Mouse (Mus musculus) frontal cortex, adult 2 months (tissue): ENCODE data around the gene Glt6d1. TPM values are rescaled to one million over a fixed set of nuclear protein-coding genes. Genes with fewer than 3 reads are reported as not detected.
"Not testable (repeated sequence)": the region's sequence is repeated elsewhere in the genome, so short reads cannot be mapped to it uniquely, and the experiment has no call there.

Experiments used
- DNase-seq, 2 experiments: peaks; one replicate each; pipeline ENCODE4 v3.0.0; 2022; ENCODE audit warnings: low spot score in 1 of 2; ENCODE audit errors: extremely low spot score in 1 of 2
- polyA plus RNA-seq: library from polyadenylated mRNA; depleted of rRNA; stranded (reverse); fragments of >200 nt; gene quantifications from 2 replicates; pipeline ENCODE4 v1.2.3, GENCODE M21; 2012; rRNA removed

Gene Glt6d1
- polyA plus RNA-seq: not detected in 2 replicates

DNA sequence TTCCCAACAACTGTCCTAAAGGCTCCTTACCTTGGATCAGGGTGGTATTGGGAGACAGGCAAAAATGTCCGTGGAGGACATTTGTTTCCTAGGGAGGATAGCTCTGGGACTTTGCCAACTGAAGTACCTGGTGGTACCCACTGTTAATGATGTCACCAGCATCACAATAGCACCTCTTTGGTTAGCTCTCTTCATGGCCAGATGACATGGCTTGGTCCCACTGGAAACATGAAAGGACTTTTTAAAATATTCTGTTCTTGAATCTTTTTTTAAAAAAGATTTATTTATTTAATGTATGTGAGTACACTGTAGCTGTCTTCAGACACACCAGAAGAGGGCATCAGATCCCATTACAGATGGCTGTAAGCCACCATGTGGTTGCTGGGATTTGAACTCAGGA lies at the start of gene Glt6d1:
TSS of gene Glt6d1 (minus strand) at position 101 of the 400 bp plus-strand sequence.
- not testable (repeated sequence) for DNase-seq

DNA sequence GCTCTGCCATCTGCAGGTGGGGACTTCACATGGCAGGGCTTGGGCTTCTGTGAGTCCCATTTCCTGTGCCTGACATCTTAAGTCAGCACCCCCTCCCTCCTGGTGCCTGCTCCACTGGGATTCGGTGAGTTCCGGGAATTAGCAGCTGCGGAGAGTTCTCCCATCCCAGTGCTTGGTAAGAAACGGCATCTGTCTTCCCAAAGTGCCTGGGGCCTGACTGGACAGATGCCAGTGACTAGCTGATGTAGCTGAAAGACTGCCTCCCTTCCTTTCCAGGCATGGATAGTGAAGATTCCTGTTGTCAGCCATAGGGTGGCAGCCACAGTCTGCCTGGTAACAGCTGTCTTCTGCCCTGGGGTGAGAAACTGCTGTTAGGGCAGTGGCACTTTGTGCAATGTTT lies 49.8 kb upstream of the Glt6d1 start:
- peak; percentile 81 to 84 for DNase-seq

DNA sequence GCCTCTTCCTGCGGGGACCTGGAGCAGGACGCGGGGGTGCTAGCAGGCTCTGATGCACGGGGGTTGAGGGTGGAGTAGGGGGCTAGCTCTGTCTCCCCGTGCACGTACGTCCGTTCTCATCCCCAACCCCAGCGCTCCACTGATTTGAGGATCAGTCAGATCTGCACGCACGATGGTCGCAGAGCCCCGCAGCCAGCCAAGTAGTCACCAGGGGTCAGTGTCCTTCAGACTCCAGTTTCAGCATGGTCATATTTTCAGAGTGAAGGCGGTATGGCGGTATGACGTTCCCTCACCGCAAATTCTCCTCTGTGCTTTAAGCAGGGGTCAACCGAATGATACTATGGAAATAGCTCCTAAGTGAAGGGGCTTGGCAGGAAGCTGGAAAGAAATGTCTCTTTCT lies 48.6 kb upstream of the Glt6d1 start:
- no peak for DNase-seq

DNA sequence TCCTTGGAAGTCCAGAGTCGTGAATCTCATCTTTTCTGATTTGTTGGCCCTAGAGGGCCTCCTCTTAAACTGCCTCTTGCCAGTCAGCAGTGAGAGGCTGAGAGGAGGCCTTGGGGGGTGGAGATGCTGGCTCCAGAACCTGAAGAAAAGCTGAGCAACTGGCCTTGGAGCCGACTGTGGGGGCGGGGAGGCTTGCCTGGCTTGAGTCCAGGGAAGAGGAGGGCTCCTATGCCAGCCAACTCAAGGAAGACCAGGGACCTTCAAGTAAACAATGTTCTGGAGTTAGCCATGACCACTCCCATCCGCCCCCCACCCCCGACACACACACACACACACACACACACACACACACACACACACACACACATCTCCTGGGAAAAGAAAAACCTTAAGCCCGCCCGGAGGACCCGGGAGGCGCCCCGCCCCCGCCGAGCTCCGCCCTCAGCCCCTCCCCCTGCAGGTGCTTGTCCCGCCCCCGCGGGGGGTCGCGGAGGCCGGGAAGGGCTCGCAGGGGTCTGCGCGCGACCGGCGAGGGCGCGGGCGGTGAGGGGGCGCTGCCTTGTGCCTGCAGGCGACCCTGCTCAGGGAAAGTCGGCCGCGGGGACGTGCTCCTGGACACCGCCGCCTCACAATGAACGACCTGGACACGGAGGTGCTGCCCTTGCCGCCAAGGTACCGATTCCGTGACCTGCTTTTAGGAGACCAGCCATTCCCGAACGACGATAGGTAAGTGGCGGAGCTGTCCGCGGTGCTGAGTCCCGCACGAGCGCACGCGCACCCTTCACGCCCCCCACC lies 47.9 kb upstream of the Glt6d1 start, which contains the start of gene Kcnt1:
TSS of gene Kcnt1 (plus strand) at position 398 of the 795 bp plus-strand sequence.
- DNase-seq: peak in 1 of 2 experiments; percentile 74

GRCm38 (mm10) chr2:25862696-25863270 lies 47.1 kb upstream of the Glt6d1 start:
- DNase-seq: peak in 1 of 2 experiments; percentile 48

DNA sequence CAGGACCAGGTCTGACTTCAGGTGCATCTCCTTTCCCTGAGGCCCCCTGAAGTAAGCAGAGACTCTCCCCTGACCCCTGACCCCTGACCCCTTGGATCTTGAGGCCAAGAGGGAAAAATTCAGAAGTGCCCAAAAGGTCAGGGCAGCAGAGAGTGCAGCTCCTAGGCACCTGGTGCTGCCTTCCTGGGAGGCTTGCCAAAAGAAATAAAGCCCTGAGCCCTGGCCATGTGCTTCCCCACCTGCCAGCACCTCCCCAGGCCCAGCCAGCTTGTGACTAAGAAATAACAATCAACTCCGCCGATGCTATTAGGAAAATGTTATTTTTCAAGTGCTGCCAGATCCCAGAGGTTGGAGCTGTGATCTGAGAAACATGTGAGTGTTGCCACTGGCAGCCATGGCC lies 46.4 kb upstream of the Glt6d1 start:
- no peak for DNase-seq

DNA sequence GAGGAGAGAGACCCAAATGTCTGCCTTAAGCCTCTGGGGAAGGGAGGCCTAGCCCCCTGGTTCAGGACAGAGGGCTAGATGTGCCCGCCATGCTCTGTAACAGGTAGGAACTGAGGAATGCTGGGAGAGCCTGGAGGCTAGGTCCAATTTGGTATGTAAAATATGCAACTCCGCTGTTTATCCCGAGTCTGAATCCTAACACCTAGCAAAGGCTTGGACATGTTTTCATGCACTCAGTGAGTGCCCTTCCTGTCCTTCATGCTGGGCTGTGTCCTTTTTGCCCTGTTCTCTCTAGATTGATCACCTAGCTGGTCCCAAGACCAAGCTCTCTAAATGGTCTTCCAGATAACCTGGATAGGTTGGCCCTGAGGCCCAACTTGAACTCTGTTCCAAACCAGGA lies 44.2 kb upstream of the Glt6d1 start:
- no peak for DNase-seq

DNA sequence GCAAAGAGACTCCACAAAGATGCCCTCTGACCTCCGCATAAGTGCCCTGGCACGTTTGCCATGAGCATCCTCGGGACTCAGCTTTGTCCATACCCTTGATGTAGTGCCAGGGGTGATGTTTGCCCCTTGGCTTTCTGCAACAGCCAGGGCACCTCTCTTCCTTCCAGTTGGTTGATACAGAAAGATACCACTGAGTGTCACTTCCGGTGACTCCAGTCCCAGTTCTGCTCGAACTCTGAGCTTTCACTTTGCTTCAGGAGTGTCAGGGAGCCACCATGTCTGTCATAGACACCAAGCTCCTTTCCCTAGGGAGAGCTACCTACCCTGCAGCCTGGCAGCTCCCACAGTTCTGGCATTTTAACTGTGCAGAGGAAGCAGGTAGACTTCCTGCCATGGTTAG lies 38.4 kb upstream of the Glt6d1 start:
- no peak for DNase-seq

GRCm38 (mm10) chr2:25852626-25853025 lies 37.0 kb upstream of the Glt6d1 start:
- no peak for DNase-seq

DNA sequence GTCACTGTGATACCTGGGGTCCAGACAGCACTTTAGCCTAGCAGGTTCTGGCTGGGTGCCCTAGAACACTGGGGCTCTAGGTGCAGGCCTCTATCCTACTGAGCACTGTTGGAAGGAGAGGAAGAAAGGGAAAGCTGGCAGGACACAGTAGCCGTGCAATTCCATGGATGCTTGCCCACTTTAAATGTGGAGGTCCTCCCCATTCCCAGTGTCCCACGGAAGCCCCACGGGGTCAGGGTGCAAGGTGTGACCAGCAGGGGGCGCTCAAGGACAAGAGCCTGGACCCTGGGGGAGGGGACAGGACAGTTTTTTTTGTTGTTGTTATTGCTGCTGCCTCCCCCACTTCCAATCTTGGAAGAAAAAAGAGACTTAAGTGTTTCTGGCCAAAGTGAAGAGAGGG lies 34.7 kb upstream of the Glt6d1 start:
- peak in 1 of 2 experiments; percentile 65 for DNase-seq

- no peak for DNase-seq
Measured at GRCm38 (mm10) chr2:25847226-25847625, 31.6 kb upstream of the Glt6d1 start, which contains the start of gene Sohlh1. Gene Sohlh1 (minus strand): TSS chr2:25847248.

DNA sequence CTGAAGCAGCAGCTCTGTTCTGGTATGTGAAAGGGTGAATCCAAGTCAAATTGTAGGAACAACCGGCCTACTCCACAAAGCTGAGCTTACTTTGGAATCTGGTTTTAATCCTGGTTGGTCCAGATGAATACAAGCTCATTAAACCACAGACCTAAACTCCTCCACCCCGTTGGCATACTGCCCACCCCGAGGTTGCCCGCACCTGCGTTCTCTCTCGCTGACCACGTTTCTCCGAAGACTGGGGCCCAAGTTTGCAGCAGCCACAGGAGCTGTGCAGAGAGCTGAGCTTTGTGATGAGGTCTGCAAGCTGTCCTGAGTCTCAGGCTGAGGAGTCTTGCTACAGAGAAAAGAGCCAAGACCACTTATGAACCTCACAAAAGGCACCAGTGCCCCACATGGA lies 30.9 kb upstream of the Glt6d1 start:
- DNase-seq: no peak

- DNase-seq: no peak
Measured at GRCm38 (mm10) chr2:25844097-25844496, 28.4 kb upstream of the Glt6d1 start.

DNA sequence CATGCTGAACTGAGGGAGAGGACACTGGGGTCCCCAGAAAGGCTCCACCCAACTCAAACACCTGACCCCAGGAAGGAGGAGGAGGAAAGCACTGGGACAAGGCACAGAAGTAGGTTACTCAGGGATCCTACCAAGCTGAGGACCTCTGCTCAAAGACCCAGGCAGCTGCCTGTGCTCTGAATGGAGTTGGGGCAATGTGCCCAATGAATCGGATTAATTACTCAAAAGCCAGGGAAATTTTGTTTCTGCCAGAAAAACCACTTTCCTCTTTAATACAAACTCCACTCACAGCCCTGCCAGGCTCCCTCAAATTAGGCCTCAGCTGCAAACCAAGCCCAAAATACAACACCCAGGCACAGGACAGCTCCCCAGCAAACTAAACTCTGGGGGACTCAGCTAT lies 27.1 kb upstream of the Glt6d1 start:
- DNase-seq: peak in 1 of 2 experiments; percentile 58

DNA sequence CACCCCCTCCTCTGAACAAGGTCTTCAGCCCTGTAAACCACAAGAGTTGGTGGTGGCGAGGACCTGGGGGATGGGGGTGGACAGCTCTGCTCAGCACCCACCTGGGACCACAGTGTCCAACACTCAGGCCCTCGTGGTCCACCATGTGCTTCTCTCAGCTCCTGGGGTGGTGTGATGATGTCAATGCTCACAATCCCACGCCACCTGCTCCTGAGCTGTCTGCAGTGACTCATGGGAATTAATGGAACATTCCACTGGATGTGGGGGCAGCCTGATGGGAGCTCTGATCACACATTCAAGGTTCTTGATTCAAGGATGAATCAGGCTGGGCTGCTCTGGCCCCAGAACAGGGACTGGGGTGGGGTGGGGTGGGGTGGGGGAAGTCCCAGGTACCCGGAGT lies 26.5 kb upstream of the Glt6d1 start:
- DNase-seq: peak in 1 of 2 experiments; percentile 67

GRCm38 (mm10) chr2:25836291-25836690 lies 20.6 kb upstream of the Glt6d1 start:
- DNase-seq: peak; percentile 35 to 93

GRCm38 (mm10) chr2:25830786-25831185 lies 15.1 kb upstream of the Glt6d1 start:
- no peak for DNase-seq

- DNase-seq: no peak
Measured at GRCm38 (mm10) chr2:25828344-25828947, 12.8 kb upstream of the Glt6d1 start.

DNA sequence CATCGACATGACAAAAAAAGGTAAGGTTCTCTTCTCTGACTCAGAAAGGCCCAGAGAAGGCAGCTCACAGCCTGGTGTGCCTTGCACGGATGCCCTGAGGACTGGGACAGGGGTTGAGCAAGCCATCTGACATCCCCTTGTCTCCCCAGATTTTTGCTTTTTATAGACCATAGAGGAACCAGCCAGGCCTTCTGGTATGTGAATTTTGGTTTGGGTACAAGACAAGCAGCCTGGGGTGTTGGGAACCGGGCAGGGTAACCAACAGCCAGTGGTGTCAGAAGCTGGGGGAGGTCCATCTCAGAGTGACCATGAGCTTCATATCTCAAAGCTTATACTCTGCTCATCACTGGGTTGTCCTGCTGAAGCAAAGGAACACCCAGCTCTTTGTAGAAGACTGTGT lies 9.1 kb upstream of the Glt6d1 start:
- no peak for DNase-seq

DNA sequence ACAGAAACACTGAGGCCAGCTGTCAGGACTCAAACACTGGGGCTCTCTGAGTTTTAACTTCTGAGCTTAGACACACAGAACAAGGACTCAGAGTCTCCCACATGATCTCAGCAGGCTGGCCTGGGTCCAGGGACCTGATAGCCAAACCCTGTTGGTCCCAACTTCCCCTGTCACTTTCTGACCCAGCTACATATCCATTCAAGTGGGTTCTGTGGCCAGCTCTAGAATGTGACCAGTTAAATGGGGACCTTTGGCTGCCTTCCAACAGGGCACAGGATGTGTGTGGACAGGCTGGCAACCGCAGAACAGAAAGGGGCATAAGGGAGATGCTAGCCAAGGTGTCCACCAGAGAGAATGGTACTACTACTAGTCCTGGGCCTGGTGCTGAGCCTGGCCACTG lies 7.2 kb upstream of the Glt6d1 start, which contains the start of gene Lcn9:
TSS of gene Lcn9 (plus strand) at position 348 of the 400 bp plus-strand sequence.
- peak in 1 of 2 experiments; percentile 13 for DNase-seq

DNA sequence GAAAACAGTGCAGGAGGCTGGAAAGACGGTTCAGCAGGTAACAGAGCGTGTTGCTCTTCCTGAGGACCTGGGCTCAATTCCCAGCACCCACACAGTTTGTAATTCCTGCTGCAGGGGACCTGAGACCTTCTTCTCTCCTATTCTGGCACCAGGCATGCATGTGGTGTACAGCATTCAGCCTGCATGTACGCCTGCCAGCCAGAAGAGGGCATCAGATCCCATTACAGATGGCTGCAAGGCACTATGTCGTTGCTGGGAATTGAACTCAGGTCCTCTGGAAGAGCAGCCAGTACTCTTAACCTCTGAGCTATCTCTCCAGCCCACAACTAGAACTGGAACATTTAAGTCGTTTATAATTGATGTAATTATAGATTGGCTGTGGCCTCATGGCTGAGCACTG lies 2.3 kb downstream of the Glt6d1 start:
- no peak for DNase-seq
